Mouse (Mus musculus) limb, embryonic 12.5 days (tissue): ENCODE measurements around the gene Maz. TPM values are rescaled to one million over a fixed set of nuclear protein-coding genes. Genes with fewer than 3 reads are reported as not detected.

Source experiments
- ATAC-seq: fragments of 200-750 bp; cut with Nextera tagmentation; 2 replicates; pipeline ENCODE4 v1.8.0; 2017; ENCODE audit warnings: low read depth, moderate TSS enrichment; ENCODE audit not compliant: insufficient number of reproducible peaks, insufficient read depth, low FRiP score, low TSS enrichment
- H3K27ac ChIP-seq: fragments of 300-500 bp; sonication (generic); 2 replicates; pipeline ENCODE4 v1.5.1; 2016; ENCODE audit warnings: mild to moderate bottlenecking, moderate library complexity
- H3K27me3 ChIP-seq: fragments of 300-500 bp; sonication (generic); 2 replicates; pipeline ENCODE4 v1.6.1; 2016; ENCODE audit warnings: mild to moderate bottlenecking, moderate library complexity
- H3K36me3 ChIP-seq: fragments of 300-500 bp; sonication (generic); 2 replicates; pipeline ENCODE4 v1.6.1; 2016; ENCODE audit warnings: mild to moderate bottlenecking, moderate library complexity
- H3K4me1 ChIP-seq: fragments of 300-500 bp; sonication (generic); replicated peaks from 2 replicates; pipeline ENCODE4 v1.6.1; 2016
- H3K4me2 ChIP-seq: fragments of 300-500 bp; sonication (generic); 2 replicates; pipeline ENCODE4 v1.6.1; 2016; ENCODE audit warnings: mild to moderate bottlenecking, moderate library complexity
- H3K4me3 ChIP-seq: fragments of 300-500 bp; sonication (generic); replicated peaks from 2 replicates; pipeline ENCODE4 v1.5.1; 2016; ENCODE audit warnings: mild to moderate bottlenecking
- H3K9ac ChIP-seq: fragments of 300-500 bp; sonication (generic); replicated peaks from 2 replicates; pipeline ENCODE4 v1.6.1; 2016; ENCODE audit warnings: mild to moderate bottlenecking, moderate library complexity
- H3K9me3 ChIP-seq: fragments of 300-500 bp; sonication (generic); 2 replicates; pipeline ENCODE4 v1.6.1; 2016; ENCODE audit warnings: mild to moderate bottlenecking, moderate library complexity
- WGBS: fragments of 180-500 bp; shearing (Covaris S2); methylation state at CpG from one replicate; pipeline ENCODE4 v1.1.7; 2016; 5-methylcytosine and 5-hydroxymethylcytosine counted together
- polyA plus RNA-seq: library from polyadenylated mRNA; unstranded; fragments of >200 nt; fragmentation: Nextera tagmentation; extraction: Ambion mirVana; gene quantifications from 2 replicates; pipeline ENCODE4 v1.2.1, GENCODE M21; 2016

Gene Maz
- polyA plus RNA-seq: 120 and 123 TPM in 2 replicates

DNA sequence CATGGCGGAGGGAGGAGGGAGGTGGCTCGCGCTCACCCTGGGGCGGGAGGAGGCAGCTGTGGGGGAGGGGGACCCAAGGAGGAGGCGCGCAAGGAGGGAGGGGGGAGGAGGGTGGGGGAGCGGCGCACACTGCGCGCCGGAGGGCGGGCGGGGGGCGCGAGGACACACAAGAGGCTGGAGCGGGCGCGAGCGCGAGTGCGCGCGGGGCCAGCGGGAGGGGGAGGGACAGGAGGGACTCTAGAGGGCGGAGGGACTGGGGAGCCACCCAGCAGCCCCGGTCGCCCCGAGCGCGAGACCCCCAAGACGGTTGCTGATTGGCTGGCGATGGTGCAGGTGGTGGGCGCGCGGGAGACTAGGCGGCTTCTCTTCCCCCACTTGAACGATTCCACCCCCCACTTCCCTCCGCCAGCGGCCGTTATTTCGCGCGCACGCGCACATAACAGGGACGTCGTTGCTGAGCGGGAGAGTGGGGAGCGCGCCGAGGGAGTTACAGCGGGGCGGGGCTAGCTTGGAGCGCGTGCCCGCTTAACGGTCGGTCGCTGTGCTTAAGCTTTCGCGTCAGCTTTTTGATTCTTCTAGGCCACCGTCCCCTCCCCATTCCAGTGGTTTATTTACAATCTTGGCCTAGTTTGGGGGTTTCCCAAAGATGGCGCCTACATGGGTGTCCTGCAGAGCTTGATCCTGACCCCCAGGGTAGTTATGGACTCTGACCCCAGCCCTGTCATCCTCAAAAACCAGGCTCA lies at the start of gene Maz:
Gene Maz, minus strand, starts transcription at position 54 of the 743 bp plus-strand sequence.
- H3K27me3 ChIP-seq: no peaks in the 10 kb centered on the region
- peaks cover 36% of the 10 kb centered on the region for H3K4me1 ChIP-seq
- peak; percentile 88 for ATAC-seq
- peak within 1 kb of the TSS; percentile 99 for H3K9ac ChIP-seq
- peak within 1 kb of the TSS; percentile 98 for H3K4me3 ChIP-seq
- 2% methylated on average over 56 of the region's 63 CpGs for WGBS
- H3K36me3 ChIP-seq: peaks cover 74% of the 10 kb centered on the region
- no peaks in the 10 kb centered on the region for H3K9me3 ChIP-seq
- peak within 1 kb of the TSS; percentile 92 for H3K4me2 ChIP-seq
- peak within 1 kb of the TSS; percentile 99 for H3K27ac ChIP-seq

DNA sequence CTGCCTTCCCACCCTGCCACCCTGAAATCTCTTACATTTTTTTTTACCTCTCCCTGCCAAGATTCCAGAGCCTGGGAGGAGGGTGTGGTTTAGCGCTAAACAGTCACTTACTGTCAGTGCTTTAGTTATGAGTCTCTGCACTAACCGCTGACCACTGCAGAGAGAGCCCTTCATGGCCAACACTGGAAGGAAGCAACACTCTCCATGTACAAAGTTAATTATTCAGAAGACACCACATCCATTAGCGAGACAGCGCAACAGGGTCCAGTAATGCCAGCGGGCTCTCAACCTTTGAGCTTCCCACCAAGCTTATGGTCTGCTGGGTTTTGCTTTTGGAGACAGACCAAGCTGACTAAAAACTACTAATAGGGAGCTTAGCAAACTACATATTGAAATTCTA lies 49.4 kb upstream of the Maz start:
- H3K27me3 ChIP-seq: no peaks in the 10 kb centered on the region
- 91% methylated on average over 5 of the region's 5 CpGs for WGBS
- no peak overlapping the region for H3K27ac ChIP-seq
- H3K4me3 ChIP-seq: no peak overlapping the region
- H3K9me3 ChIP-seq: peaks cover 4% of the 10 kb centered on the region; the same call in 1 of the 2 replicates
- H3K4me1 ChIP-seq: no peaks in the 10 kb centered on the region; the same call in 1 of the 2 replicates
- H3K4me2 ChIP-seq: no peak overlapping the region
- H3K36me3 ChIP-seq: no peaks in the 10 kb centered on the region
- no peak for ATAC-seq
- H3K9ac ChIP-seq: no peak overlapping the region

DNA sequence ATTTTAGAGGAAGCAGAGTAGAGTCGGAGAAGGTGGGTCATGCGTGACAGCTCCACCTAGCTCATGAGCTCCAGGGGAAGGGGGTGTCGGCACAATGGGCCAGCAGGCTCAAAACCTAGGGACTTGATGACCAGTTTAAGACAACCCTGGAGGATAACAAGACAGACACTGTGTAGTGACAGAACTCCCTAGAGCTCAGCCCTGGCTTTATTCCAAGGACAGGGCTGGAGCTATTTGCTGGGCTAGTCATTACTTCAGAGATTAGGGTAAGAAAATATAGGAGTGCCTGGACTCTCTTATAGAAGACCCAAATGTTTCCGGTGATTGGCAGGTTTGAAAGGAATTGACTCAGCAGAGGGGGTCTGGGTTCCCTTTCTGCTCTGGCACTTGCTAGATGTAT lies 46.4 kb upstream of the Maz start:
- Histone ChIP-seq H3K4me1 (no peaks in the 10 kb centered on the region), H3K4me2 (no peak overlapping the region), H3K27me3 (no peaks in the 10 kb centered on the region), H3K36me3 (no peaks in the 10 kb centered on the region), H3K9ac (no peak overlapping the region), H3K9me3 (peaks cover 4% of the 10 kb centered on the region; the same call in 1 of the 2 replicates), H3K4me3 (no peak overlapping the region), H3K27ac (no peak overlapping the region)
- WGBS: 88% methylated on average over 4 of the region's 4 CpGs
- no peak for ATAC-seq

DNA sequence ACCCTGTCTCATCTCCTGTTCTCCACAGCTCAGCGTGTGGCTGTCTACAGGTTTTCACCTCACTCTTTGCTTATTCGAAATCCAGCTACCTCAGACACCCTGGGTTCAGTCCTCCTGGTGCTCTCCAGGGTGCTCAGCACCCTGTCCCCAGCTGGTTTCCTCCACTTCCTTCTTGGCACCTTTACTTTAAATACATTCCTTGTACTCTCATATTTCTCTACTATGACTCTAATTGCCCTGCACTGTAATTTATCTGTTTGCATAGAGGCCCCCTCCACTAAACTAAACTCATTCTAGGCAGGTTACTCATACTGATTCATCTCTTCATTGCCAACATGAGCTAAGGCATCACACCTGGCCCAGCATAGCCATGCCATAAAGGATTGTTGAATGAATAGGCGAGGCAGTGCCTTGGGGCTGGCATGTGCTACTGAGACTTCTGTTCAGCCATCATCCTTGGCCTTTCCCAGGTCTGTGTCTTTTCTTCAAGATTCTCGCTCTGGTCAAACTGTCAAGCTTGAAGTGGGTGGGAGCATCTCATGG lies 44.1 kb upstream of the Maz start:
- Histone ChIP-seq H3K4me3 (no peak overlapping the region), H3K27me3 (no peaks in the 10 kb centered on the region), H3K9ac (no peak overlapping the region), H3K4me1 (no peaks in the 10 kb centered on the region), H3K9me3 (peaks cover 4% of the 10 kb centered on the region; the same call in 1 of the 2 replicates), H3K4me2 (no peak overlapping the region), H3K27ac (no peak overlapping the region), H3K36me3 (no peaks in the 10 kb centered on the region)
- no peak for ATAC-seq
- 65% methylated on average over 4 of the region's 4 CpGs for WGBS

DNA sequence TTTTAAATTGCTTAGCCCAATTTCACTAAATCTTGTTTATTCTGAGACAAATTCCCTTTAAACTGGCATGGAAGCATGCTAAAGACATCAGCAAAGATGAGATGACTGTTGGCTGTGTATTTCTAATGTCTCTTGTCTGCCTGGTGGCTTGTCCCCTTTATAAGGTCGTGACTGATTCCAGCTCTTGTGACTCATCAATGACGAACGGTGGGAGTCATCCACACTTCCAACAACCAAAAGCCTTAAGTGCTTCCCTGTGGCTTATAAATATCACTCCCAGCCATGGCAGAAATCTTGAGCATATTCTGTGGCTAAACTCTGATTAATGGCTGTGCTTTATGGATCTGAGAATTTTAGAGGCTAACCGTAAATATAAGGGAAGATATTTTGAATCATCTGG lies 39.5 kb upstream of the Maz start:
- H3K27ac ChIP-seq: no peak overlapping the region
- no peaks in the 10 kb centered on the region for H3K36me3 ChIP-seq
- H3K9me3 ChIP-seq: 0 out of 2 replicates have a peak, but pooled peaks cover 3% of the 10 kb centered on the region
- no peak overlapping the region for H3K4me2 ChIP-seq
- no peaks in the 10 kb centered on the region for H3K4me1 ChIP-seq
- H3K4me3 ChIP-seq: no peak overlapping the region
- no peak overlapping the region for H3K9ac ChIP-seq
- 0 out of 2 replicates have a peak, but pooled peaks cover 3% of the 10 kb centered on the region for H3K27me3 ChIP-seq
- no peak for ATAC-seq
- WGBS: 75% methylated on average over 4 of the region's 4 CpGs

DNA sequence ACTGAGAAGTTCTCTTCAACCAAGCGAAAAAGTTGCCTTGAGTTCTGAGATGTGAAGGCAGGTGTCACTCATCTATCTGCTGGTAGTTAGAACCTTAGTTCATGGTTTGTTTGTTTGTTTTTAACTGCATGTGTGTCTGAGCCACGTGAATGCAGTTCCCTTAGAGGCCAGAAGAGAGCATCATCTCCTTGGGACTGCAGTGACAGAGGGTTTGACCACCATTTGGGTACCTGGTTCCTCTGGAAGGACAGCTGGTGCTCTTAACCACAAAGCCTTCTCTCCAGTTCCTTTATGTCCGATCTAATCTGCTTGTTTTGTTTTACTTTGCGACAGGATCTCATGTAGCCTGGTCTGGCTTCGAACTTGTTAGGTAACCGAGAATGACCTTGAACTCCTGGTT lies 38.7 kb upstream of the Maz start:
- H3K4me2 ChIP-seq: no peak overlapping the region
- WGBS: 86% methylated on average over 6 of the region's 6 CpGs
- no peak for ATAC-seq
- H3K4me1 ChIP-seq: no peaks in the 10 kb centered on the region
- H3K27ac ChIP-seq: no peak overlapping the region
- H3K9me3 ChIP-seq: 0 out of 2 replicates have a peak, but pooled peaks cover 3% of the 10 kb centered on the region
- no peak overlapping the region for H3K9ac ChIP-seq
- no peak overlapping the region for H3K4me3 ChIP-seq
- H3K36me3 ChIP-seq: no peaks in the 10 kb centered on the region
- 0 out of 2 replicates have a peak, but pooled peaks cover 4% of the 10 kb centered on the region for H3K27me3 ChIP-seq

GRCm38 (mm10) chr7:127055026-127055585 lies 28.3 kb upstream of the Maz start:
- ATAC-seq: no peak
- H3K9ac ChIP-seq: no peak overlapping the region
- 78% methylated on average over 5 of the region's 5 CpGs for WGBS
- no peaks in the 10 kb centered on the region for H3K4me1 ChIP-seq
- no peak overlapping the region for H3K27ac ChIP-seq
- no peaks in the 10 kb centered on the region for H3K9me3 ChIP-seq
- no peak overlapping the region for H3K4me3 ChIP-seq
- no peak overlapping the region for H3K4me2 ChIP-seq
- H3K36me3 ChIP-seq: no peaks in the 10 kb centered on the region
- H3K27me3 ChIP-seq: peaks cover 3% of the 10 kb centered on the region; the same call in 1 of the 2 replicates

DNA sequence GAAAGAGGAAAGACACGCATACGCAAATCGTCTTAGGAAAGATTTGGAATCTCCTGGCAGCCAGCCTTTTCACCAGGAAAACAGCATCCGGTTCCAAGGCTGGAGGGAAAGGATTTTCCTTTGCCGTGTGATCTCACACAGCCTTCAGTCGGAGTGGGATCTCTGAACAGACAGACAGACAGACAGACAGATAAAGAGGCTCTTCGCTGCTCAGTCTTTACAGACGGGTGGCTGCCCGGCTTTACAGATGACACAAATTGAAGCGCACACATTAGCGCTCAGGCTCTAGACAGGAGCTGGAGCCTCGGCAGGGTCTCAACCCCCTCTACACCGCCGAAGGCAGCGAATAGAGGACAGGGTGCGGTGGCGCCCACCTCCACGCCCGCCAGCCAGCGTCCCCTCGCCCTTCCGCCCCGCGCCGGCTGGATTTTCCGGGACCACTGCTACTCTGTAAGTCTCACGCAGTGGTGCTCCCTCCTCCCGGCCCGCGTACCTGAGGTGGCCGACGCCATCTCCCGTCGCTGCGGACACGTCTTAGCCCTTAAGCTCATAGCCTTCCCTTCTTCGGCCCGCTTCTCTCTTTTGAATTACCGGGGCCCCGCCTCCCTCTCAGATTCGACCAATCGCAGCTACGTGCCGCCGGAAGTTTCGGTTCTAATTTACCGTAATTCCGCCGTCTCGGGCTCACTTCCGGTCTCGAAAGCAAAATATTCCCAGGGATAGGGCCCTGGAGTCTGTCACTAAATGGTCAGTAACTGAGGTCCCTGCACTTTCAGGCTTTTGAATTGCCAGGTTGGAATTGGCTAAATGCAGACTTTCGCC lies 15.2 kb upstream of the Maz start, which contains the start of gene Kif22:
Gene Kif22, minus strand, starts transcription at position 621 of the 822 bp plus-strand sequence.
- under 1% methylated on average over 53 of the region's 53 CpGs for WGBS
- peaks cover 22% of the 10 kb centered on the region for H3K36me3 ChIP-seq

GRCm38 (mm10) chr7:127031244-127031643 lies 4.4 kb upstream of the Maz start:
- peaks cover 84% of the 10 kb centered on the region for H3K36me3 ChIP-seq
- ATAC-seq: no peak
- peaks cover 8% of the 10 kb centered on the region for H3K4me1 ChIP-seq
- 72% methylated on average over 1 of the region's 1 CpGs for WGBS
- H3K4me2 ChIP-seq: no peak overlapping the region
- H3K4me3 ChIP-seq: no peak overlapping the region
- H3K9me3 ChIP-seq: no peaks in the 10 kb centered on the region
- no peaks in the 10 kb centered on the region for H3K27me3 ChIP-seq
- H3K27ac ChIP-seq: no peak overlapping the region
- no peak overlapping the region for H3K9ac ChIP-seq

More for the DNA sequence above, 15.2 kb upstream of the Maz start, which contains the start of gene Kif22:
- Histone ChIP-seq H3K27ac (peak within 1 kb of the TSS; percentile 76; the same call in 1 of the 2 replicates), H3K4me1 (peaks cover 17% of the 10 kb centered on the region), H3K9me3 (no peaks in the 10 kb centered on the region), H3K9ac (peak within 1 kb of the TSS; percentile 83), H3K27me3 (no peaks in the 10 kb centered on the region), H3K4me3 (peak within 1 kb of the TSS; percentile 86), H3K4me2 (peak within 1 kb of the TSS; percentile 82)
- peak; percentile 75; the same call in 1 of the 2 replicates for ATAC-seq

- peaks cover 76% of the 10 kb centered on the region for H3K36me3 ChIP-seq
Observed at GRCm38 (mm10) chr7:127030172-127030571, 3.3 kb upstream of the Maz start.

More at GRCm38 (mm10) chr7:127030172-127030571, 3.3 kb upstream of the Maz start:
- 91% methylated on average over 1 of the region's 1 CpGs for WGBS
- H3K4me2 ChIP-seq: no peak overlapping the region
- H3K9me3 ChIP-seq: no peaks in the 10 kb centered on the region
- no peak overlapping the region for H3K4me3 ChIP-seq
- H3K27me3 ChIP-seq: no peaks in the 10 kb centered on the region
- no peak overlapping the region for H3K9ac ChIP-seq
- no peak overlapping the region for H3K27ac ChIP-seq
- peaks cover 8% of the 10 kb centered on the region for H3K4me1 ChIP-seq
- ATAC-seq: no peak
